Mouse (Mus musculus): ENCODE results near the gene Nxf2. TPM values are rescaled to one million over a fixed set of nuclear protein-coding genes. Genes with fewer than 3 reads are reported as not detected.
"Not testable (repeated sequence)": the region's sequence is repeated elsewhere in the genome, so short reads cannot be mapped to it uniquely, and the experiment has no call there.

Nxf2 gene
- polyA plus RNA-seq, 1 experiment from 2014 or later, result 0.78 TPM

GRCm38 (mm10) chrX:134925058-134925457 is 39.5 kb downstream of the Nxf2 start:
- Histone ChIP-seq H3K4me1 (ENCODE audit: control insufficient read depth, insufficient read depth, low read length) (no peaks in the 10 kb centered on the region), H3K36me3 (ENCODE audit: control insufficient read depth, insufficient read depth, low read length) (no peaks in the 10 kb centered on the region), H3K27ac (ENCODE audit: low read length) (no peak overlapping the region), H3K4me3 (ENCODE audit: low read depth, low read length) (no peak overlapping the region), H3K27me3 (ENCODE audit: control insufficient read depth, insufficient read depth, low read length) (no peaks in the 10 kb centered on the region), H3K9ac (replicated peaks; ENCODE audit: low read depth, low read length) (no peak overlapping the region), H3K4me2 (replicated peaks; ENCODE audit: low read depth, low read length) (no peak overlapping the region), H3K9me3 (ENCODE audit: control insufficient read depth, low read depth, low read length) (no peaks in the 10 kb centered on the region)
- ATAC-seq (ENCODE audit: insufficient number of reproducible peaks, insufficient read depth, low FRiP score, low read depth), result no peak

GRCm38 (mm10) chrX:134923675-134924424 is 40.7 kb downstream of the Nxf2 start:
- Histone ChIP-seq H3K27me3 (ENCODE audit: control insufficient read depth, insufficient read depth, low read length) (no peaks in the 10 kb centered on the region), H3K27ac (ENCODE audit: low read length) (no peak overlapping the region), H3K4me2 (replicated peaks; ENCODE audit: low read depth, low read length) (no peak overlapping the region), H3K4me3 (ENCODE audit: low read depth, low read length) (no peak overlapping the region), H3K36me3 (ENCODE audit: control insufficient read depth, insufficient read depth, low read length) (no peaks in the 10 kb centered on the region), H3K4me1 (ENCODE audit: control insufficient read depth, insufficient read depth, low read length) (no peaks in the 10 kb centered on the region), H3K9me3 (ENCODE audit: control insufficient read depth, low read depth, low read length) (no peaks in the 10 kb centered on the region), H3K9ac (replicated peaks; ENCODE audit: low read depth, low read length) (no peak overlapping the region)
- no peak for ATAC-seq (ENCODE audit: insufficient number of reproducible peaks, insufficient read depth, low FRiP score, low read depth)
- WGBS, result 42% methylated on average over 7 of the region's 7 CpGs

GRCm38 (mm10) chrX:134919220-134919619 is 45.3 kb downstream of the Nxf2 start:
- Histone ChIP-seq H3K4me1 (ENCODE audit: control insufficient read depth, insufficient read depth, low read length) (no peaks in the 10 kb centered on the region), H3K4me2 (replicated peaks; ENCODE audit: low read depth, low read length) (no peak overlapping the region), H3K36me3 (ENCODE audit: control insufficient read depth, insufficient read depth, low read length) (no peaks in the 10 kb centered on the region), H3K27ac (ENCODE audit: low read length) (no peak overlapping the region), H3K9ac (replicated peaks; ENCODE audit: low read depth, low read length) (no peak overlapping the region), H3K4me3 (ENCODE audit: low read depth, low read length) (no peak overlapping the region), H3K27me3 (ENCODE audit: control insufficient read depth, insufficient read depth, low read length) (no peaks in the 10 kb centered on the region), H3K9me3 (ENCODE audit: control insufficient read depth, low read depth, low read length) (no peaks in the 10 kb centered on the region)
- ATAC-seq (ENCODE audit: insufficient number of reproducible peaks, insufficient read depth, low FRiP score, low read depth), result no peak
- WGBS, result 55% methylated on average over 1 of the region's 1 CpGs

- no peak for ATAC-seq (ENCODE audit: insufficient number of reproducible peaks, insufficient read depth, low FRiP score, low read depth)
- WGBS, result 75% methylated on average over 2 of the region's 2 CpGs
- no peaks in the 10 kb centered on the region for H3K36me3 ChIP-seq (ENCODE audit: control insufficient read depth, insufficient read depth, low read length)
- no peaks in the 10 kb centered on the region for H3K4me1 ChIP-seq (ENCODE audit: control insufficient read depth, insufficient read depth, low read length)
- H3K9me3 ChIP-seq (ENCODE audit: control insufficient read depth, low read depth, low read length), result no peaks in the 10 kb centered on the region
- H3K27ac ChIP-seq (ENCODE audit: low read length), result no peak overlapping the region
- H3K4me2 ChIP-seq (replicated peaks; ENCODE audit: low read depth, low read length), result no peak overlapping the region
- no peak overlapping the region for H3K4me3 ChIP-seq (ENCODE audit: low read depth, low read length)
- no peak overlapping the region for H3K9ac ChIP-seq (replicated peaks; ENCODE audit: low read depth, low read length)
- H3K27me3 ChIP-seq (ENCODE audit: control insufficient read depth, insufficient read depth, low read length), result no peaks in the 10 kb centered on the region
Observed at GRCm38 (mm10) chrX:134915745-134916144, 48.8 kb downstream of the Nxf2 start.

- not testable (repeated sequence) for H3K9me3 ChIP-seq (ENCODE audit: control insufficient read depth, low read depth, low read length); H3K36me3 ChIP-seq (ENCODE audit: control insufficient read depth, insufficient read depth, low read length); H3K4me1 ChIP-seq (ENCODE audit: control insufficient read depth, insufficient read depth, low read length); H3K9ac ChIP-seq (replicated peaks; ENCODE audit: low read depth, low read length); H3K4me2 ChIP-seq (replicated peaks; ENCODE audit: low read depth, low read length); H3K27ac ChIP-seq (ENCODE audit: low read length); H3K27me3 ChIP-seq (ENCODE audit: control insufficient read depth, insufficient read depth, low read length); ATAC-seq (ENCODE audit: insufficient number of reproducible peaks, insufficient read depth, low FRiP score, low read depth); H3K4me3 ChIP-seq (ENCODE audit: low read depth, low read length)
Observed at GRCm38 (mm10) chrX:134915315-134915714, 49.2 kb downstream of the Nxf2 start.

- WGBS, result 65% methylated on average over 4 of the region's 4 CpGs
- Histone ChIP-seq H3K4me1 (ENCODE audit: control insufficient read depth, insufficient read depth, low read length) (no peaks in the 10 kb centered on the region), H3K27me3 (ENCODE audit: control insufficient read depth, insufficient read depth, low read length) (no peaks in the 10 kb centered on the region), H3K27ac (ENCODE audit: low read length) (no peak overlapping the region), H3K9me3 (ENCODE audit: control insufficient read depth, low read depth, low read length) (no peaks in the 10 kb centered on the region), H3K4me2 (replicated peaks; ENCODE audit: low read depth, low read length) (no peak overlapping the region), H3K4me3 (ENCODE audit: low read depth, low read length) (no peak overlapping the region), H3K36me3 (ENCODE audit: control insufficient read depth, insufficient read depth, low read length) (no peaks in the 10 kb centered on the region), H3K9ac (replicated peaks; ENCODE audit: low read depth, low read length) (no peak overlapping the region)
- no peak for ATAC-seq (ENCODE audit: insufficient number of reproducible peaks, insufficient read depth, low FRiP score, low read depth)
Observed at GRCm38 (mm10) chrX:134914851-134915250, 49.7 kb downstream of the Nxf2 start.

- WGBS, result 23% methylated on average over 4 of the region's 4 CpGs
- Histone ChIP-seq H3K4me1 (ENCODE audit: control insufficient read depth, insufficient read depth, low read length) (no peaks in the 10 kb centered on the region), H3K9me3 (ENCODE audit: control insufficient read depth, low read depth, low read length) (no peaks in the 10 kb centered on the region), H3K36me3 (ENCODE audit: control insufficient read depth, insufficient read depth, low read length) (no peaks in the 10 kb centered on the region), H3K27me3 (ENCODE audit: control insufficient read depth, insufficient read depth, low read length) (no peaks in the 10 kb centered on the region), H3K9ac (replicated peaks; ENCODE audit: low read depth, low read length) (no peak overlapping the region), H3K4me3 (ENCODE audit: low read depth, low read length) (no peak overlapping the region), H3K27ac (ENCODE audit: low read length) (peak overlapping the region; percentile 18; the same call in 1 of the 2 replicates), H3K4me2 (replicated peaks; ENCODE audit: low read depth, low read length) (no peak overlapping the region)
- peak; percentile 63; the same call in 1 of the 2 replicates for ATAC-seq (ENCODE audit: insufficient number of reproducible peaks, insufficient read depth, low FRiP score, low read depth)
Observed at GRCm38 (mm10) chrX:134913234-134913936, 51.2 kb downstream of the Nxf2 start.

GRCm38 (mm10) chrX:134912805-134913204 is 51.7 kb downstream of the Nxf2 start:
- Histone ChIP-seq H3K9me3 (ENCODE audit: control insufficient read depth, low read depth, low read length) (no peaks in the 10 kb centered on the region), H3K9ac (replicated peaks; ENCODE audit: low read depth, low read length) (no peak overlapping the region), H3K4me1 (ENCODE audit: control insufficient read depth, insufficient read depth, low read length) (no peaks in the 10 kb centered on the region), H3K4me2 (replicated peaks; ENCODE audit: low read depth, low read length) (no peak overlapping the region), H3K4me3 (ENCODE audit: low read depth, low read length) (no peak overlapping the region), H3K27me3 (ENCODE audit: control insufficient read depth, insufficient read depth, low read length) (no peaks in the 10 kb centered on the region), H3K27ac (ENCODE audit: low read length) (peak overlapping the region; percentile 18; the same call in 1 of the 2 replicates), H3K36me3 (ENCODE audit: control insufficient read depth, insufficient read depth, low read length) (no peaks in the 10 kb centered on the region)
- ATAC-seq (ENCODE audit: insufficient number of reproducible peaks, insufficient read depth, low FRiP score, low read depth), result no peak; the same call in 1 of the 2 replicates
- 45% methylated on average over 2 of the region's 2 CpGs for WGBS

Data from stomach, embryonic 14.5 days (tissue).